Comparison of ENCODE assay signal across 20 mouse cellular contexts in the genomic region with DNA sequence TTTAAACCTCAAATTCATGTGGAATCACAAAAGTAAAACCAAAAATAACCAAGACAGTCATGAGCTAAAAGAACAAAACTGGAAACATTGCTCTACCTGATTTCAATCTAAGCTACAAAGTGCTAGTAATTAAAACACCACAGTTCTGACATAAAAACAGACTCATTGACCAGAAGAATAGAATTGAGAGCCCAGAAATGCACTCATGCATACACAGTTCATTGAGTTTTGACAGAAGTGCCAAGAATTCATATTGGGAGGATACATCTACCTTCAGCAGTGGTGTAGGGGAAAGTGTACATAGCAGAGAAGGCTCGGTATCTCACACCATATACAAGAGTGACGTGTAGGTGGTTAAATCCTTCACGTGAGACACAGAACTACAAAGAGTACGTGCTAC.
DNase-seq lines count a peak whose midpoint lies in the region; ATAC-seq lines count a peak whose summit lies in the region.
"Had no signal": no experiment of that assay in that cellular context is flagged by ENCODE, and none has a peak within 500 bp of the region (broad histone marks: within the 10 kb centered on the region; RNA-seq: fewer than 3 reads in every experiment).

No protein-coding gene starts in this region.

- peak; percentile 10 to 22 for DNase-seq in cerebellum, postnatal 10 days
- peak; percentile 9 for DNase-seq in retina, postnatal 1 day
- no peak for DNase-seq in retina, embryonic 14.5 days (ENCODE audit: low spot score)
- peak; percentile 58 for DNase-seq in Muller cell, postnatal 12 days (ENCODE audit: inconsistent ontology term)
- no peak for DNase-seq in layer of hippocampus, adult 11-12 months (ENCODE audit: low spot score)
- DNase-seq: adrenal gland, adult 2 months; adrenal gland, adult 8-10 months; adrenal gland, postnatal 10 days; adrenal gland, postnatal 14 days; adrenal gland, postnatal 25 days; adrenal gland, postnatal 36 days; B cell, adult 2 months; cerebellum, adult 11 months; cerebellum, adult 11-12 months; cerebellum, adult 18-20 months; cerebellum, adult 8-10 months had no signal

- no peak for ATAC-seq in cerebellum, adult (ENCODE audit: insufficient number of reproducible peaks, low FRiP score, low TSS enrichment)
- ATAC-seq: activated CD4-positive, CD25-positive, alpha-beta regulatory T cell, adult 4 months; CD4-positive, CD25-positive, alpha-beta regulatory T cell, adult 4 months; Patski had no signal

Comparison
In these comparisons a context has a peak if more than half of its experiments do, and no peak if none do; other contexts are left out.
1. DNase-seq: peak in cerebellum, postnatal 10 days (2 of 2), retina, postnatal 1 day (single experiment) and Muller cell, postnatal 12 days (single experiment); none in retina, embryonic 14.5 days (single experiment) and layer of hippocampus, adult 11-12 months (single experiment).